Mouse (Mus musculus): ENCODE results near the gene Wnk2.

Gene Wnk2

GRCm38 (mm10) chr13:49143323-49143722 lies 4.5 kb downstream of the Wnk2 start:
- no peak for DNase-seq (ENCODE audit: low spot score in 2 of 2)

GRCm38 (mm10) chr13:49142396-49142795 lies 5.4 kb downstream of the Wnk2 start:
- DNase-seq (ENCODE audit: low spot score in 2 of 2): no peak

- DNase-seq (ENCODE audit: low spot score in 2 of 2): no peak
These were observed 7.2 kb downstream of the Wnk2 start for GRCm38 (mm10) chr13:49140567-49140966.

- DNase-seq (ENCODE audit: low spot score in 2 of 2): no peak
These were observed 13.3 kb downstream of the Wnk2 start for GRCm38 (mm10) chr13:49134491-49134890.

GRCm38 (mm10) chr13:49133125-49133524 lies 14.7 kb downstream of the Wnk2 start:
- no peak for DNase-seq (ENCODE audit: low spot score in 2 of 2)

- no peak for DNase-seq (ENCODE audit: low spot score in 2 of 2)
These were observed 15.7 kb downstream of the Wnk2 start for GRCm38 (mm10) chr13:49131946-49132687.

- DNase-seq (ENCODE audit: low spot score in 2 of 2): peak in 1 of 2 experiments; percentile 6
These were observed 16.4 kb downstream of the Wnk2 start for GRCm38 (mm10) chr13:49131342-49131855.

GRCm38 (mm10) chr13:49129845-49130244 lies 18.0 kb downstream of the Wnk2 start:
- DNase-seq (ENCODE audit: low spot score in 2 of 2): no peak

- DNase-seq (ENCODE audit: low spot score in 2 of 2): no peak
These were observed 18.7 kb downstream of the Wnk2 start for GRCm38 (mm10) chr13:49129154-49129553.

GRCm38 (mm10) chr13:49127844-49128631 lies 19.8 kb downstream of the Wnk2 start:
- no peak for DNase-seq (ENCODE audit: low spot score in 2 of 2)

GRCm38 (mm10) chr13:49122106-49122505 lies 25.7 kb downstream of the Wnk2 start:
- DNase-seq (ENCODE audit: low spot score in 2 of 2): no peak

GRCm38 (mm10) chr13:49117563-49117962 lies 30.3 kb downstream of the Wnk2 start:
- no peak for DNase-seq (ENCODE audit: low spot score in 2 of 2)

- no peak for DNase-seq (ENCODE audit: low spot score in 2 of 2)
These were observed 32.9 kb downstream of the Wnk2 start for GRCm38 (mm10) chr13:49114921-49115320.

GRCm38 (mm10) chr13:49114116-49114515 lies 33.7 kb downstream of the Wnk2 start:
- DNase-seq (ENCODE audit: low spot score in 2 of 2): no peak

GRCm38 (mm10) chr13:49113345-49113744 lies 34.5 kb downstream of the Wnk2 start:
- DNase-seq (ENCODE audit: low spot score in 2 of 2): no peak

- no peak for DNase-seq (ENCODE audit: low spot score in 2 of 2)
These were observed 35.2 kb downstream of the Wnk2 start for GRCm38 (mm10) chr13:49112652-49113051.

- DNase-seq (ENCODE audit: low spot score in 2 of 2): no peak
These were observed 38.1 kb downstream of the Wnk2 start for GRCm38 (mm10) chr13:49109665-49110064.

- no peak for DNase-seq (ENCODE audit: low spot score in 2 of 2)
These were observed 39.5 kb downstream of the Wnk2 start for GRCm38 (mm10) chr13:49108119-49108846.

GRCm38 (mm10) chr13:49103913-49104312 lies 43.9 kb downstream of the Wnk2 start:
- DNase-seq (ENCODE audit: low spot score in 2 of 2): no peak

- DNase-seq (ENCODE audit: low spot score in 2 of 2): no peak
These were observed 44.6 kb downstream of the Wnk2 start for GRCm38 (mm10) chr13:49103235-49103634.

- DNase-seq (ENCODE audit: low spot score in 2 of 2): peak in 1 of 2 experiments; percentile 20
These were observed 47.4 kb downstream of the Wnk2 start for GRCm38 (mm10) chr13:49100417-49100816.

- DNase-seq (ENCODE audit: low spot score in 2 of 2): no peak
These were observed 51.0 kb downstream of the Wnk2 start for GRCm38 (mm10) chr13:49096826-49097225.
